Comparison of ENCODE assay signal across 10 mouse cellular contexts in genomic region chr8:61384536-61384935, GRCm38 (mm10).
A peak's percentile ranks its signal among the peaks of the same experiment; 100 is the strongest.
DNase-seq lines count a peak whose midpoint lies in the region; ATAC-seq lines count a peak whose summit lies in the region.
"Had no signal": no experiment of that assay in that cellular context is flagged by ENCODE, and none has a peak within 500 bp of the region (broad histone marks: within the 10 kb centered on the region; RNA-seq: fewer than 3 reads in every experiment).

No protein-coding gene starts in this region.

- ATAC-seq in CD4-positive, CD25-positive, alpha-beta regulatory T cell, adult 4 months = no peak

- peak; percentile 45 for DNase-seq in CD4-positive, CD25-positive, alpha-beta regulatory T cell, adult 2 months (ENCODE audit: low read depth, low spot score)
- peak; percentile 38 to 54 for DNase-seq in kidney, postnatal 4 days
- DNase-seq in kidney, adult 11 months = no peak
- peak; percentile 53 for DNase-seq in thymus, postnatal 4 days
- DNase-seq in thymus, adult 18-20 months = no peak
- DNase-seq in T-cell, adult 2 months (ENCODE audit: low spot score) = no peak
- no peak for DNase-seq in adrenal gland, adult 8-10 months
- DNase-seq: cerebellum, adult 9-11 months; layer of hippocampus, postnatal 36 days had no signal

Comparison
In these comparisons a context has a peak if more than half of its experiments do, and no peak if none do; other contexts are left out.
1. DNase-seq: peak in CD4-positive, CD25-positive, alpha-beta regulatory T cell, adult 2 months (single experiment), kidney, postnatal 4 days (2 of 2) and thymus, postnatal 4 days (single experiment); none in kidney, adult 11 months (single experiment), thymus, adult 18-20 months (0 of 2), T-cell, adult 2 months (single experiment) and adrenal gland, adult 8-10 months (single experiment).